Mouse (Mus musculus) cortical plate, adult 2 months (tissue): ENCODE results near the gene 1700125H20Rik.

Source experiments
- CTCF ChIP-seq: fragments of 200-500 bp; IDR thresholded peaks from 2 replicates; pipeline ENCODE4 v1.5.1; 2011; ENCODE audit warnings: mild to moderate bottlenecking, control low read depth, low read length; ENCODE audit not compliant: insufficient read depth; ENCODE audit errors: extremely low read depth
- POLR2A ChIP-seq: fragments of 200-500 bp; IDR thresholded peaks from 2 replicates; pipeline ENCODE4 v1.6.1; 2011; ENCODE audit warnings: mild to moderate bottlenecking, low read length, control low read depth; ENCODE audit not compliant: insufficient read depth; ENCODE audit errors: extremely low read depth

DNA sequence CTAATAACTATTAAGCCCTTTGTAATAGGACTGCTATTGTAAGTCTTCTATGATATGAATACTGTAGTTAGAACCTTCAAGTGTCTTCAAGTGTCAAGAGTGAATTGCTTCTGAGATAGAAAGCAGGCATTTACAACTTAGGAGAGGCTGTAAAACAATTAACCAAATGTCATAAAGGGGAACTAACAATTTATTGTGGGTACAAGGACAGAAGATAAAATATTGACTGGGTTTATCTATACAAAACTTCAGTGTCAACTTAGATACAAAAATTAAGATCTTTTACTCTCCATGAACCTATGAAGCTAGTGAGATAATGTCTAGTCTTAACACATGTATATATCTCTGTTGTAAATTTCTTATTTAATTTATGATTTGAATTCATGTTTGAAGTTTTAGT, 36.0 kb downstream of the 1700125H20Rik start:
- TF ChIP-seq CTCF (no peak), POLR2A (no peak)
